22 mouse cellular contexts compared by ENCODE assay signal in the genomic region with DNA sequence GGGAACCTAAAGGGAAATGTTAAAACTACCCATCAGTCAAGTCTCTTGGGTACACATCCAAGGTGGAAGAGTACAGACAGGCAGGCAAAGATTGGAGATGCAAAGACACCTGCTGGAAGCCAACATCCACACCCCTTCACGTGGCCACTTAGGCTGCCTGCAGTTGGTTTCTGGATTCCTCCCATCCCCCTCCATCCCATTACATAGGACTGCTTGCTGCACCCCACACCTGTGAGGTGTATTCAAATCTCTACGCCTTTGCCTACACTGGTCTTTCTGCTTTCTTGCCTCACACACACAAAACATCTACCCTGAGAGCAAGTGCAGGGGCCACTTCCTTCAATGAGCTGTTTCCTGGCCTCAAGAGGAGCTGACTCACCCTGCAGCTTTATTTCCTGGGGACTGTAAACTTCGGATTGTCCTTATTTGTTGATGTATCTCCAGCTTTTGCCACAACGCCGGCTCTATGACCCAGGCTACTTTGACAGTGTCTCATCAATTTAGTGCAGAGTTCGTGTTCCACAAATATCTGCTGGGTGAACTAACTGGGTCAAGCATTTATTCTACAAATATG. TPM values are rescaled to one million over a fixed set of nuclear protein-coding genes. Genes with fewer than 3 reads are reported as not detected.
A peak's percentile ranks its signal among the peaks of the same experiment; 100 is the strongest.
DNase-seq lines count a peak whose midpoint lies in the region; ATAC-seq and TF ChIP-seq lines count a peak whose summit lies in the region.
"Had no signal": no experiment of that assay in that cellular context is flagged by ENCODE, and none has a peak within 500 bp of the region (broad histone marks: within the 10 kb centered on the region; RNA-seq: fewer than 3 reads in every experiment).

No protein-coding gene starts in this region.

- WGBS in small intestine, adult 2 months, result 55% methylated on average over 6 of the region's 6 CpGs
- WGBS in midbrain, embryonic 13.5 days, result 84% methylated on average over 6 of the region's 6 CpGs

- H3K36me3 ChIP-seq in small intestine, adult 2 months (ENCODE audit: control insufficient read depth, insufficient read depth, low read length), result no peaks in the 10 kb centered on the region
- no peaks in the 10 kb centered on the region for H3K36me3 ChIP-seq in midbrain, embryonic 13.5 days
- H3K36me3 ChIP-seq: embryonic facial prominence, embryonic 12.5 days; forebrain, embryonic 12.5 days; heart, embryonic 15.5 days; hindbrain, embryonic 15.5 days had no signal

- no peak overlapping the region for H3K4me3 ChIP-seq in small intestine, adult 2 months (ENCODE audit: low read depth, low read length)
- no peak overlapping the region for H3K4me3 ChIP-seq in midbrain, embryonic 13.5 days (replicated peaks)
- H3K4me3 ChIP-seq: embryonic facial prominence, embryonic 12.5 days; forebrain, embryonic 12.5 days; heart, adult 2 months; heart, embryonic 15.5 days; hindbrain, embryonic 15.5 days had no signal

- no peaks in the 10 kb centered on the region for H3K27me3 ChIP-seq in small intestine, adult 2 months (ENCODE audit: control insufficient read depth, insufficient read depth, low read length)
- no peaks in the 10 kb centered on the region for H3K27me3 ChIP-seq in midbrain, embryonic 13.5 days
- H3K27me3 ChIP-seq: embryonic facial prominence, embryonic 12.5 days; forebrain, embryonic 12.5 days; heart, embryonic 15.5 days; hindbrain, embryonic 15.5 days had no signal

- H3K27ac ChIP-seq in small intestine, adult 2 months (ENCODE audit: insufficient read depth, low read depth, low read length), result 0 out of 2 replicates have a peak overlapping the region, but pooled peaks have one; percentile 4
- H3K27ac ChIP-seq in midbrain, embryonic 13.5 days, result no peak overlapping the region
- H3K27ac ChIP-seq: embryonic facial prominence, embryonic 12.5 days; forebrain, embryonic 12.5 days; heart, adult 2 months; heart, embryonic 15.5 days; hindbrain, embryonic 15.5 days had no signal

- no peaks in the 10 kb centered on the region for H3K9me3 ChIP-seq in midbrain, embryonic 13.5 days
- H3K9me3 ChIP-seq: embryonic facial prominence, embryonic 12.5 days; forebrain, embryonic 12.5 days; heart, embryonic 15.5 days; hindbrain, embryonic 15.5 days had no signal

- ATAC-seq in granulocyte monocyte progenitor cell, adult 5-6 weeks (replicated peaks; ENCODE audit: poor library complexity, severe bottlenecking), result peak; percentile 40
- no peak for ATAC-seq in midbrain, embryonic 13.5 days
- ATAC-seq: CD4-positive, CD25-positive, alpha-beta regulatory T cell, adult 4 months; forebrain, embryonic 16.5 days had no signal

- no peak overlapping the region for H3K9ac ChIP-seq in midbrain, embryonic 13.5 days (replicated peaks)
- H3K9ac ChIP-seq: embryonic facial prominence, embryonic 12.5 days; forebrain, embryonic 12.5 days; heart, embryonic 15.5 days; hindbrain, embryonic 15.5 days had no signal

- no peak for TF ChIP-seq POLR2A in small intestine, adult 2 months (IDR thresholded peaks at IDR 0.05; ENCODE audit: low read depth, low read length)

- intact Hi-C loops in heart, postnatal 25 days (cut with DNase I), result no loop called here

- peak; percentile 41 to 45 for DNase-seq in spleen, postnatal 36 days (ENCODE audit: low spot score in 2 of 2)
- DNase-seq in spleen, postnatal 14 days (ENCODE audit: low spot score in 2 of 2), result no peak
- no peak for DNase-seq in heart, postnatal 25 days (ENCODE audit: low spot score)
- DNase-seq: adrenal gland, postnatal 10 days; B cell, adult 2 months; cerebellum, adult 11-12 months; cerebellum, adult 9-10 months; cerebellum, postnatal 25 days; gastrocnemius, postnatal 25 days; heart, adult 2 months; heart, postnatal 36 days had no signal

- TF ChIP-seq CTCF in small intestine, adult 2 months (IDR thresholded peaks at IDR 0.05; ENCODE audit: extremely low read depth, insufficient read length, insufficient replicate concordance, low read depth, low read length), result no peak

- H3K4me2 ChIP-seq in midbrain, embryonic 13.5 days (replicated peaks), result no peak overlapping the region
- H3K4me2 ChIP-seq: embryonic facial prominence, embryonic 12.5 days; forebrain, embryonic 12.5 days; heart, embryonic 11.5 days; heart, embryonic 15.5 days; hindbrain, embryonic 15.5 days had no signal

- no peaks in the 10 kb centered on the region for H3K4me1 ChIP-seq in small intestine, adult 2 months (ENCODE audit: control insufficient read depth, insufficient read depth, insufficient read length, low read length)
- peaks cover 13% of the 10 kb centered on the region for H3K4me1 ChIP-seq in midbrain, embryonic 13.5 days (replicated peaks)
- H3K4me1 ChIP-seq: embryonic facial prominence, embryonic 12.5 days; heart, embryonic 15.5 days; hindbrain, embryonic 15.5 days had no signal

RNA-seq across cellular contexts. Expression of gene Cacna1e, which starts 43.2 kb away (rescaled TPM):
- not detected in 2 replicates for total RNA-seq in granulocyte monocyte progenitor cell, adult 5-6 weeks (2014; fragmentation: Nextera tagmentation)
- under 0.01 TPM in 1 of 2 replicates, not detected in the other for total RNA-seq in granulocyte monocyte progenitor cell, adult 5-6 weeks (2017)
- 0.76 TPM in 2 replicates for polyA plus RNA-seq in small intestine, adult 2 months (2012; rRNA removed)
- 8.0 and 8.6 TPM in 2 replicates for polyA plus RNA-seq in midbrain, embryonic 13.5 days (2015; fragmentation: Nextera tagmentation; extraction: Ambion mirVana)
- under 1 TPM; 0.14 to 0.16 TPM for total RNA-seq in heart, postnatal 25 days (2021)
- total RNA-seq: MEL had no signal

Comparison
In these comparisons a context has a peak if more than half of its experiments do, and no peak if none do; other contexts are left out.
1. DNase-seq: peak in spleen, postnatal 36 days (2 of 2); none in spleen, postnatal 14 days (0 of 2) and heart, postnatal 25 days (single experiment).